Mouse (Mus musculus) midbrain, embryonic 14.5 days (tissue): ENCODE measurements around the gene Sdhaf3. TPM values are rescaled to one million over a fixed set of nuclear protein-coding genes. Genes with fewer than 3 reads are reported as not detected.

ENCODE experiments used
- ATAC-seq: fragments of 200-750 bp; cut with Nextera tagmentation; 2 replicates; pipeline ENCODE4 v1.8.0; 2017; ENCODE audit warnings: moderate number of reproducible peaks, moderate library complexity; ENCODE audit not compliant: low FRiP score, low TSS enrichment
- DNase-seq: peaks from one replicate; pipeline ENCODE4 v3.0.0-alpha.2; 2015
- H3K27ac ChIP-seq: fragments of 300-500 bp; sonication (generic); replicated peaks from 2 replicates; pipeline ENCODE4 v1.5.1; 2014; ENCODE audit warnings: mild to moderate bottlenecking, low read depth, low read length, moderate library complexity
- H3K27me3 ChIP-seq: fragments of 300-500 bp; sonication (generic); 2 replicates; pipeline ENCODE4 v1.6.1; 2014; ENCODE audit warnings: low read length, control low read depth, mixed read lengths; ENCODE audit not compliant: control insufficient read depth, insufficient read depth
- H3K36me3 ChIP-seq: fragments of 300-500 bp; sonication (generic); 2 replicates; pipeline ENCODE4 v1.6.1; 2014; ENCODE audit warnings: low read length, control low read depth; ENCODE audit not compliant: control insufficient read depth, insufficient read depth
- H3K4me1 ChIP-seq: fragments of 300-500 bp; sonication (generic); 2 replicates; pipeline ENCODE4 v1.6.1; 2014; ENCODE audit warnings: mild to moderate bottlenecking, antibody characterized with exemption, low read length, control low read depth; ENCODE audit not compliant: control insufficient read depth, insufficient read depth
- H3K4me2 ChIP-seq: fragments of 300-500 bp; sonication (generic); 2 replicates; pipeline ENCODE4 v1.6.1; 2014; ENCODE audit warnings: mild to moderate bottlenecking, low read length, moderate library complexity
- H3K4me3 ChIP-seq: fragments of 300-500 bp; sonication (generic); replicated peaks from 2 replicates; pipeline ENCODE4 v1.5.1; 2014; ENCODE audit warnings: low read depth, low read length
- H3K9ac ChIP-seq: fragments of 300-500 bp; sonication (generic); replicated peaks from 2 replicates; pipeline ENCODE4 v1.6.1; 2014; ENCODE audit warnings: mild to moderate bottlenecking, low read length, moderate library complexity
- H3K9me3 ChIP-seq: fragments of 300-500 bp; sonication (generic); 2 replicates; pipeline ENCODE4 v1.6.1; 2016; ENCODE audit warnings: low read length, control low read depth, mixed read lengths; ENCODE audit not compliant: control insufficient read depth
- WGBS: fragments of 180-500 bp; shearing (Covaris S2); extraction: QIAGEN DNeasy Blood & Tissue Kit; methylation state at CpG from one replicate; pipeline ENCODE4 v1.1.7; 2014; 5-methylcytosine and 5-hydroxymethylcytosine counted together
- polyA plus RNA-seq: library from polyadenylated mRNA; unstranded; fragments of >200 nt; fragmentation: Nextera tagmentation; extraction: Ambion mirVana; gene quantifications from 2 replicates; pipeline ENCODE4 v1.2.1, GENCODE M21; 2014

Gene Sdhaf3
- polyA plus RNA-seq, 1 experiment from 2014 or later = 7.3 TPM

GRCm38 (mm10) chr6:7004005-7004404 is 48.2 kb downstream of the Sdhaf3 start:
- DNase-seq (peak; percentile 69), ATAC-seq (no peak)
- Histone ChIP-seq H3K36me3 (no peaks in the 10 kb centered on the region), H3K4me3 (no peak overlapping the region), H3K9me3 (no peaks in the 10 kb centered on the region), H3K4me1 (no peaks in the 10 kb centered on the region), H3K27me3 (no peaks in the 10 kb centered on the region), H3K9ac (no peak overlapping the region), H3K4me2 (no peak overlapping the region), H3K27ac (no peak overlapping the region)
- 61% methylated on average over 2 of the region's 2 CpGs for WGBS

DNA sequence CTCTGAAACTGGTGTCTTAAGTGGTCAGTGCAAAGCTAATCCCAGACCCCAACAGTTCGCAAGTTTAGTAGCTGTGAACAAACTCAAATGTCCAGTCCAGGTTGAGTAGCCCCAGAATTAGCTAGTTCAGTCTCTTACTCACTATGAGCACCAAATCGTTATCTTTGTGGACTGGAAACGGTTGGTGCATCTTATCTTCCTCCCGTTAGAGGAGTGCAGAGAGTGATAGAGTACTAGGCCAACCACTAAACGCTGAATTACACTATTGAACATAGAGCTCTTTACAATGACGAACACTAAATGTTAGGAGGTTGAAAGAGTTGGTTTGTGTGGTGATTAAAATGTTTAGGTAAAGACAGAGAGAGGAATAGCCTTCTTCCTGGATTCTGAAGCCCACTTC is 82.3 kb downstream of the Sdhaf3 start:
- H3K4me2 ChIP-seq = no peak overlapping the region
- no peaks in the 10 kb centered on the region for H3K9me3 ChIP-seq
- no peak overlapping the region for H3K4me3 ChIP-seq
- 94% methylated on average over 6 of the region's 6 CpGs for WGBS
- H3K27ac ChIP-seq = no peak overlapping the region
- H3K4me1 ChIP-seq = no peaks in the 10 kb centered on the region
- ATAC-seq (no peak), DNase-seq (no peak)
- no peaks in the 10 kb centered on the region for H3K36me3 ChIP-seq
- no peak overlapping the region for H3K9ac ChIP-seq
- H3K27me3 ChIP-seq = no peaks in the 10 kb centered on the region

DNA sequence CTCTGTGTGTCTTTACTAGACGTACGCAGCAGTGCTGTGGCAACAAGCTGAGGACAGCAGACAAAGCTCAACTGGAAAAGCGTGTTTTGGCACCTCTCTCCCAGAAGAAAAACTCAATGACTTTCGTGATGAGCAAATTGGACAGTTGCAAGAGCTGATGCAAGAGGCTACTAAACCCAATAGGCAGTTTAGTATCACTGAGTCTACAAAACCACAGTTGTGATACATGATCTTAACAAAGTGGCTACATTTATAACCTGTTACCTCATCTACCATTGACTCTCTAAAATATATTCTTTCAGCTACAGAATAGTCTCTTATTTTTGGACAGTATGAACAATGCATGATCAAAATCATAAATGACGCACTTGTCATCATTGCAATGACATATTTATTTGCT is 83.0 kb downstream of the Sdhaf3 start:
- 97% methylated on average over 5 of the region's 5 CpGs for WGBS

DNA sequence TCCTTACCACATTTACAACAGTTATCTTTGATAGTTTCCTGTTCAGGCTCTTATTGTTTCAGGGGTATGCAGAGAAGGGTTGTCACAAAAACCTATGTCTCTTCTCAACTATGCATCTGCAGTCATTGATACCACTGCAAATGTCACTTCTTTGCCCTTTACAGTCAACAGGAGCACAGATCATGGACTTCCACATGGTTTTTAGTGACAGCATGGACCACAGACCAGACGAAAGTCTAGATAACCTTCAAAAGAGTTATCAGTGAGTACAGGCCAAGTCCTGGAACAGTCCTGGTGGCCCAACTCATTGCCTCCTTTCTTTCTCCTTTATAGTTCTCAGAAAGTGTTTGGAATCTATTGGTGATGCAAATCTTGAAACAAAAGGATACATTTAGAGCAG is 86.1 kb downstream of the Sdhaf3 start:
- WGBS = 86% methylated on average over 1 of the region's 1 CpGs
- ATAC-seq = no peak
- no peak overlapping the region for H3K4me3 ChIP-seq
- H3K36me3 ChIP-seq = no peaks in the 10 kb centered on the region
- H3K4me1 ChIP-seq = no peaks in the 10 kb centered on the region
- H3K27me3 ChIP-seq = no peaks in the 10 kb centered on the region
- no peak for DNase-seq
- H3K9me3 ChIP-seq = no peaks in the 10 kb centered on the region
- no peak overlapping the region for H3K27ac ChIP-seq
- H3K9ac ChIP-seq = no peak overlapping the region
- H3K4me2 ChIP-seq = no peak overlapping the region

More for the DNA sequence above, 83.0 kb downstream of the Sdhaf3 start:
- no peak overlapping the region for H3K4me3 ChIP-seq
- H3K9ac ChIP-seq = no peak overlapping the region
- H3K27me3 ChIP-seq = no peaks in the 10 kb centered on the region
- DNase-seq = no peak
- H3K36me3 ChIP-seq = no peaks in the 10 kb centered on the region
- no peak overlapping the region for H3K27ac ChIP-seq
- no peaks in the 10 kb centered on the region for H3K4me1 ChIP-seq
- ATAC-seq = no peak
- no peak overlapping the region for H3K4me2 ChIP-seq
- no peaks in the 10 kb centered on the region for H3K9me3 ChIP-seq

- Histone ChIP-seq H3K4me2 (no peak overlapping the region), H3K27me3 (no peaks in the 10 kb centered on the region), H3K4me1 (no peaks in the 10 kb centered on the region), H3K4me3 (no peak overlapping the region), H3K9me3 (no peaks in the 10 kb centered on the region), H3K9ac (no peak overlapping the region), H3K36me3 (no peaks in the 10 kb centered on the region), H3K27ac (no peak overlapping the region)
- DNase-seq (no peak), ATAC-seq (no peak)
- 84% methylated on average over 3 of the region's 3 CpGs for WGBS
Measured at GRCm38 (mm10) chr6:7062819-7063218, 107.0 kb downstream of the Sdhaf3 start.

GRCm38 (mm10) chr6:7068782-7069181 is 113.0 kb downstream of the Sdhaf3 start:
- no peak overlapping the region for H3K27ac ChIP-seq
- no peaks in the 10 kb centered on the region for H3K27me3 ChIP-seq
- H3K36me3 ChIP-seq = no peaks in the 10 kb centered on the region
- 54% methylated on average over 3 of the region's 3 CpGs for WGBS
- H3K4me1 ChIP-seq = no peaks in the 10 kb centered on the region
- no peak for ATAC-seq
- no peak for DNase-seq
- H3K4me2 ChIP-seq = no peak overlapping the region
- H3K9ac ChIP-seq = no peak overlapping the region
- no peak overlapping the region for H3K4me3 ChIP-seq
- H3K9me3 ChIP-seq = no peaks in the 10 kb centered on the region

- H3K4me1 ChIP-seq = no peaks in the 10 kb centered on the region
- 58% methylated on average over 2 of the region's 2 CpGs for WGBS
- H3K36me3 ChIP-seq = no peaks in the 10 kb centered on the region
- ATAC-seq (no peak), DNase-seq (no peak)
- H3K4me2 ChIP-seq = no peak overlapping the region
- H3K9ac ChIP-seq = no peak overlapping the region
- H3K4me3 ChIP-seq = no peak overlapping the region
- H3K27me3 ChIP-seq = no peaks in the 10 kb centered on the region
- no peaks in the 10 kb centered on the region for H3K9me3 ChIP-seq
- H3K27ac ChIP-seq = no peak overlapping the region
Measured at GRCm38 (mm10) chr6:7069463-7069862, 113.7 kb downstream of the Sdhaf3 start.

- Histone ChIP-seq H3K4me1 (0 out of 2 replicates have a peak, but pooled peaks cover 2% of the 10 kb centered on the region), H3K27ac (peak overlapping the region; percentile 37; the same call in 1 of the 2 replicates), H3K27me3 (no peaks in the 10 kb centered on the region), H3K4me3 (no peak overlapping the region), H3K36me3 (no peaks in the 10 kb centered on the region), H3K4me2 (no peak overlapping the region), H3K9me3 (no peaks in the 10 kb centered on the region), H3K9ac (no peak overlapping the region)
- ATAC-seq = peak; percentile 35; the same call in 1 of the 2 replicates
- no peak for DNase-seq
- WGBS = 49% methylated on average over 3 of the region's 3 CpGs
Measured at GRCm38 (mm10) chr6:7082054-7082453, 126.2 kb downstream of the Sdhaf3 start.

DNA sequence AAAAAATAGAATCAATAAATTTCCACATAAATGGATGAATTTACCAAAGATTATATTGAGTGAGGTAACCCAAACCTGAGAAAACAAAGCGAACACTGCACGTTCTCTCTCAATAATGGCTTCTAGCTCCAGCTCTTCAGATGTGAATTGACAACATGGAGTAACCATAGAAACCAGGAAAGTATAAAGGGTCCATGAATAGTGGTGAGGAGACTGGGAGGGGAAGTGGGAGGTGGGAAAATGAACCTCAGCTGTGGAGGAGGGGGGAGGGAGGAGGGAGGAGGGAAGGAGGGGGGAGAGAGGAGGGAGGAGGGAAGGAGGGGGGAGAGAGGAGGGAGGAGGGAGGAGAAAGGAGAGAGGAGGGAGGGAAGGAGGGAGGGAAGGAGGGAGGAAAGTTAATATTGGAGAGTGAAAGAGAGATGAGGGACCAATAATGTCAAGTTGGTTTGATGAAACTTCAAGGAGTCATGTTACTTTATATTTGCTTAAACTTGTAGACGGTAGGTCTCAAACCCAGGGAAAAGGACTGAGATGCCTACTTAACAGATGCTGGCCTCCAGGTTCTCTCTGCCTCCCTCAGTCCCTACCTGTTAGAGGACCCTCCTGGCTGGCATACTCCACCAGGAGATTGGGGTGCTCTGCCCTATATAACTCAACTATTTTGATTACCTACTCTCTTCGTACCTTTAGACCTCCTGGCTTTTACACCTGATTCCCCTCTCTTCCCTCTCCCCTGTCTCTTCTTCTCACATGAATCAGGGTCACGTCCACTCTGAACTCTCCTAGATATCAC is 126.9 kb downstream of the Sdhaf3 start:
- Histone ChIP-seq H3K4me2 (no peak overlapping the region), H3K9ac (no peak overlapping the region), H3K27ac (no peak overlapping the region), H3K27me3 (no peaks in the 10 kb centered on the region), H3K4me1 (0 out of 2 replicates have a peak, but pooled peaks cover 2% of the 10 kb centered on the region), H3K36me3 (no peaks in the 10 kb centered on the region), H3K4me3 (no peak overlapping the region), H3K9me3 (no peaks in the 10 kb centered on the region)
- 56% methylated on average over 5 of the region's 5 CpGs for WGBS
- DNase-seq (peak; percentile 58), ATAC-seq (peak; percentile 77)
